Mouse (Mus musculus): ENCODE results near the gene Asic2. TPM values are rescaled to one million over a fixed set of nuclear protein-coding genes. Genes with fewer than 3 reads are reported as not detected.

Asic2 gene
- polyA plus RNA-seq, 1 experiment from 2014 or later: 16.2 TPM

DNA sequence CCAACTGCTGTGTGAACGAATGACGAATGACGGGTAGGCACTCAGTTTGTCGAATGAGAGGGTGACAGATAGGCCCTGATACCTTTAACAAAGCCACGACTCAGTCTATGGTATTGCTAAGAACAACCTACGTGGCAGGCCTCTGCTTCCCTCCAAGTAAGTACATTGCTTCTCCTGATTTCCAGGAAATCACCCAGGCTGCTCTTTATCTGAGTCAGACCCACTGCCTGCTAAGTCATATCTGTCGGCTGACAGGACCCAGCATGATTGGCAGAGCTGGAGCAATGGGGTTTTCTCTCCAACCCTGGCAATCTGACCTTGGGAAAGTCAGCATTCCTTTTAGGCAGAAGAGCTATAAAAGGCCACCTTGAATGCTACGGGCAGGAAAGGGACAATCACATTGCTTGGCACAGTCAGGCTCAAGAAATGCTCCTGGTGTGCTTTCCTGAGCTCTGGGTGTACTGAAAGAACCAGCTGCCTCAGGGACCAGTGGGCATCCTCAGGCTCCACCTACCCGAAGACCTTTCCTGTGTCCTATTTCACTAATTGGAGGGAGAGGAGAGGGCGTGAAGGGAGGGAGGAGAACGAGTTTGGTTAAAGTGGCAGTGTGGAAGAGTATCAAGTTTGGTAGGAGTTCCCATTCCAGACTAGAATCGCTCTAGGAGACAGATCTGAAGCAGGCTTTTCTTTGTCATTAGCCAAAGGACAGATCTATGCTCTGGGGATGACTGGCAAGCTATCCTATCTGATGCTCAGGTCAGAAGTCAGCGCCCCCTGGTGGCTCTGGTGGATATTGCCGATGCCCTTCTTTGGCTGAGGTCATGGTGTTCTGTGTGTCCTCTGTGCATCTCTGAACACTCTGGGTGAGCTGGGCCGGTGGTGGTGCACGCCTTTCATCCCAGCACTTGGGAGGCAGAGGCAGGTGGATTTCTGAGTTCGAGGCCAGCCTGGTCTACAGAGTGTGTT is 1095.5 kb downstream of the Asic2 start:
- no peaks in the 10 kb centered on the region for H3K27me3 ChIP-seq (ENCODE audit: control insufficient read depth, insufficient read depth, low read depth, low read length)
- H3K4me3 ChIP-seq (ENCODE audit: low read depth, low read length): no peak overlapping the region
- H3K4me1 ChIP-seq (ENCODE audit: control insufficient read depth, insufficient read depth, low read length): no peaks in the 10 kb centered on the region
- no peak overlapping the region for H3K9ac ChIP-seq (ENCODE audit: low read depth, low read length)
- no peak for ATAC-seq
- H3K27ac ChIP-seq (ENCODE audit: low read length): no peak overlapping the region
- 72% methylated on average over 17 of the region's 17 CpGs for WGBS
- no peak overlapping the region for H3K4me2 ChIP-seq (ENCODE audit: low read length)
- no peaks in the 10 kb centered on the region for H3K36me3 ChIP-seq (ENCODE audit: control insufficient read depth, insufficient read depth, low read length)
- H3K9me3 ChIP-seq (replicated peaks; ENCODE audit: control insufficient read depth, low read length, poor library complexity, severe bottlenecking): no peaks in the 10 kb centered on the region

DNA sequence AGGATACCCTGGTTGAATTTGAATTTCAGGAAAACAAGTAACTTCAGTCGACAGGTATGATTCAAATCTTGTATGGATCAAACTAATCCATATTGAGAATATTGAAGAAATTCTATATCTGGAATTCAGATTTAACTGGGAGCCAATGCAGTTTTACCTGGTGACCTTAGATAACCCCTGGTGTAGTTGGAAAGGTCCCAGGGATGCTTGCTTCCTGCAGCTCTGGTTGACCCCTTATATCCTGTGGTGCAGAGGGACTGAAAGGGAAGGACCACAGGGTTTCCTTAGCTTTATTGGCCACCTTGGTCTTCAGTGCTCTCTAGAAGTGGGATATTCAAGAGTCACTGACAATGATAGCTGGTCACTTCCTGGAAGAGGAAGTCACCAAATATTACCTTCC is 1100.2 kb downstream of the Asic2 start:
- H3K36me3 ChIP-seq (ENCODE audit: control insufficient read depth, insufficient read depth, low read length): no peaks in the 10 kb centered on the region
- WGBS: 84% methylated on average over 1 of the region's 1 CpGs
- H3K4me1 ChIP-seq (ENCODE audit: control insufficient read depth, insufficient read depth, low read length): no peaks in the 10 kb centered on the region
- ATAC-seq: no peak
- no peaks in the 10 kb centered on the region for H3K27me3 ChIP-seq (ENCODE audit: control insufficient read depth, insufficient read depth, low read depth, low read length)
- H3K4me3 ChIP-seq (ENCODE audit: low read depth, low read length): no peak overlapping the region
- no peak overlapping the region for H3K9ac ChIP-seq (ENCODE audit: low read depth, low read length)
- no peaks in the 10 kb centered on the region for H3K9me3 ChIP-seq (replicated peaks; ENCODE audit: control insufficient read depth, low read length, poor library complexity, severe bottlenecking)
- no peak overlapping the region for H3K4me2 ChIP-seq (ENCODE audit: low read length)
- no peak overlapping the region for H3K27ac ChIP-seq (ENCODE audit: low read length)

DNA sequence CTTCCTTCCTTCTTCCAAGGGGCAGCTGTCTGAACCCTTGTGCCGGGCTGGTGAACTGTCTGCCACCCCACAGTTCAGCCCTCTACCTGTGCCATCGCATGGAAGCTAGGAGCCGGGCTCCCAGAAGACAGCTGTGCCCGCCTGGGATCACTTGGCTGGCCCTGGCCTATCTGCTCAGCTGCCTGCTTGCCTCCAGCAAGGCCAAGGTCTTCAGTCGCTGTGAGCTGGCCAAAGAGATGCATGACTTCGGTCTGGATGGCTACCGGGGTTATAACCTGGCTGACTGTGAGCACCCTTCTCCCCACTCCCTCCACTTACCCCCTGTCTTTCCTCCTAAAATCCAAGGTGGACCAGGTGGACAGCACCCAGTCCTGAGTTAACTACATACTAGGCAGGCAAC is 1105.3 kb downstream of the Asic2 start:
- Histone ChIP-seq H3K9me3 (replicated peaks; ENCODE audit: control insufficient read depth, low read length, poor library complexity, severe bottlenecking) (no peaks in the 10 kb centered on the region), H3K4me3 (ENCODE audit: low read depth, low read length) (no peak overlapping the region), H3K27me3 (ENCODE audit: control insufficient read depth, insufficient read depth, low read depth, low read length) (no peaks in the 10 kb centered on the region), H3K4me1 (ENCODE audit: control insufficient read depth, insufficient read depth, low read length) (no peaks in the 10 kb centered on the region), H3K27ac (ENCODE audit: low read length) (no peak overlapping the region), H3K9ac (ENCODE audit: low read depth, low read length) (no peak overlapping the region), H3K36me3 (ENCODE audit: control insufficient read depth, insufficient read depth, low read length) (no peaks in the 10 kb centered on the region), H3K4me2 (ENCODE audit: low read length) (no peak overlapping the region)
- WGBS: 96% methylated on average over 7 of the region's 7 CpGs
- ATAC-seq: no peak

DNA sequence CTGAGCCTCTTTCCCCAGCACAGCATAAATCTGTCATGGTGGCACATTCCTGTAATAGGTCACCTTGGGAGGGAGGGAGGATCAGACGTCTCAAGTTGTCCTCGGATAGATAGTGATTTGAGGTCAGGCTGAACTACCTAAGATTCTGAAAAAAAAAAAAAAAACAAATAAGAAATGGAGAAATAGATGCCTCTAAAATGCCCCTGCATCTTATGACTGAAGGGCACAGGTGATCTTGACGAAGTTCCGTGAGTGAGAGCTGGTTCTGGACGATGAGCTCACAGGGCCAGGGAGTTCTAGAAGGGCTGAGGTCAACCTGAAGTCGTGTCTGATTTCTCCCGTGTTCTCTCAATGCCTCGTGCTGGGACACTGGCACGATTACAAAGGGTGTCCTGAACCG is 1110.2 kb downstream of the Asic2 start, which contains the start of gene Spaca3:
Gene Spaca3, plus strand, starts transcription at position 301 of the 400 bp plus-strand sequence.
- Histone ChIP-seq H3K27ac (ENCODE audit: low read length) (no peak within 1 kb of the TSS), H3K4me2 (ENCODE audit: low read length) (no peak within 1 kb of the TSS), H3K9me3 (replicated peaks; ENCODE audit: control insufficient read depth, low read length, poor library complexity, severe bottlenecking) (no peaks in the 10 kb centered on the region), H3K4me3 (ENCODE audit: low read depth, low read length) (no peak within 1 kb of the TSS), H3K9ac (ENCODE audit: low read depth, low read length) (no peak within 1 kb of the TSS), H3K36me3 (ENCODE audit: control insufficient read depth, insufficient read depth, low read length) (no peaks in the 10 kb centered on the region), H3K4me1 (ENCODE audit: control insufficient read depth, insufficient read depth, low read length) (peaks cover 6% of the 10 kb centered on the region), H3K27me3 (ENCODE audit: control insufficient read depth, insufficient read depth, low read depth, low read length) (no peaks in the 10 kb centered on the region)
- ATAC-seq: no peak
- WGBS: 71% methylated on average over 10 of the region's 10 CpGs

- H3K4me3 ChIP-seq (ENCODE audit: low read depth, low read length): no peak overlapping the region
- no peaks in the 10 kb centered on the region for H3K36me3 ChIP-seq (ENCODE audit: control insufficient read depth, insufficient read depth, low read length)
- H3K27me3 ChIP-seq (ENCODE audit: control insufficient read depth, insufficient read depth, low read depth, low read length): no peaks in the 10 kb centered on the region
- H3K27ac ChIP-seq (ENCODE audit: low read length): no peak overlapping the region
- 66% methylated on average over 2 of the region's 2 CpGs for WGBS
- no peaks in the 10 kb centered on the region for H3K9me3 ChIP-seq (replicated peaks; ENCODE audit: control insufficient read depth, low read length, poor library complexity, severe bottlenecking)
- H3K4me2 ChIP-seq (ENCODE audit: low read length): no peak overlapping the region
- H3K4me1 ChIP-seq (ENCODE audit: control insufficient read depth, insufficient read depth, low read length): peaks cover 11% of the 10 kb centered on the region
- no peak for ATAC-seq
- H3K9ac ChIP-seq (ENCODE audit: low read depth, low read length): no peak overlapping the region
Observed at GRCm38 (mm10) chr11:80856827-80857226, 1111.4 kb downstream of the Asic2 start.

DNA sequence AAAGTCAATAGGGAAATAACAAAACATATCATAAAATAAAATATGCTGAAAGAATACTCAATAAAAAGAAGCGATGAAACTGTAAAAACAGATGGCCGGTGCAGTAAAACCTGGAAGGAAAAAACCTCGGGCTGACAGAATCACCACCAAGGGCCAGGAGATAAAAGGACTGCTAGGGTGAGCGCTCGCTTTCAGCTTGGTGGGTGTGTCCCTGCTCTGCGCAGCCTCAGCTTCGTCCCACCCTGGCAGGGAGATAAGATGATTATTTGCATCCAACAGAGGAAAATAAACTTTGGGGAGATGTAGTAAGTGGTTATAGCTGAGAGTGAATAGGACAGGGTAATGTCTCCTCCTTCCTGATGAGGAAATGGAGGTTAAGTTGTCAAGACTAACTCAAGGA is 1113.3 kb downstream of the Asic2 start:
- Histone ChIP-seq H3K4me3 (ENCODE audit: low read depth, low read length) (no peak overlapping the region), H3K4me2 (ENCODE audit: low read length) (no peak overlapping the region), H3K4me1 (ENCODE audit: control insufficient read depth, insufficient read depth, low read length) (peaks cover 11% of the 10 kb centered on the region), H3K9ac (ENCODE audit: low read depth, low read length) (no peak overlapping the region), H3K9me3 (replicated peaks; ENCODE audit: control insufficient read depth, low read length, poor library complexity, severe bottlenecking) (no peaks in the 10 kb centered on the region), H3K27me3 (ENCODE audit: control insufficient read depth, insufficient read depth, low read depth, low read length) (no peaks in the 10 kb centered on the region), H3K27ac (ENCODE audit: low read length) (no peak overlapping the region), H3K36me3 (ENCODE audit: control insufficient read depth, insufficient read depth, low read length) (no peaks in the 10 kb centered on the region)
- no peak for ATAC-seq
- 63% methylated on average over 7 of the region's 7 CpGs for WGBS

GRCm38 (mm10) chr11:80854430-80854829 is 1113.8 kb downstream of the Asic2 start:
- Histone ChIP-seq H3K4me1 (ENCODE audit: control insufficient read depth, insufficient read depth, low read length) (peaks cover 11% of the 10 kb centered on the region), H3K4me2 (ENCODE audit: low read length) (no peak overlapping the region), H3K36me3 (ENCODE audit: control insufficient read depth, insufficient read depth, low read length) (no peaks in the 10 kb centered on the region), H3K27ac (ENCODE audit: low read length) (no peak overlapping the region), H3K9me3 (replicated peaks; ENCODE audit: control insufficient read depth, low read length, poor library complexity, severe bottlenecking) (no peaks in the 10 kb centered on the region), H3K9ac (ENCODE audit: low read depth, low read length) (no peak overlapping the region), H3K4me3 (ENCODE audit: low read depth, low read length) (no peak overlapping the region), H3K27me3 (ENCODE audit: control insufficient read depth, insufficient read depth, low read depth, low read length) (no peaks in the 10 kb centered on the region)
- WGBS: 92% methylated on average over 11 of the region's 11 CpGs
- ATAC-seq: no peak

DNA sequence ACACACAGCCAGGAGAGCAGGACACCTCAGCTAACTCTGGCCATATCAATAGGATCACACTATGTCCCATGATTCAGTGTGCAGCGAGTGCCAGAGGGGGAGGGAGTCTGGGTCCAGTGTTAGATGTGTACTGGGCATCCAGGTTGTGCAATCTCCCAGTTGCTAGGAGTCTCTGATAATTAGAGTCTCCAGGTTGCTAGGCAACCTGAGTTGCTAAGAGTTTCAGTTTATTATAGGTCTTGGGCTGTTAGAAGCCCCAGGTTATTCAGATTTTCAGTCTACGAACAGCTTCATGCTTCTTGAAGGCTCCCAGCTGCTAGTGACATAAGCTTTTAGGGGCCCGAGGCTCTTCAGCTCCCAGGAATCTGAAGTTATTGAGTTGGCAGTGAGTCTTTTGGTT is 1115.2 kb downstream of the Asic2 start:
- Histone ChIP-seq H3K4me1 (ENCODE audit: control insufficient read depth, insufficient read depth, low read length) (peaks cover 11% of the 10 kb centered on the region), H3K27me3 (ENCODE audit: control insufficient read depth, insufficient read depth, low read depth, low read length) (no peaks in the 10 kb centered on the region), H3K4me3 (ENCODE audit: low read depth, low read length) (no peak overlapping the region), H3K36me3 (ENCODE audit: control insufficient read depth, insufficient read depth, low read length) (no peaks in the 10 kb centered on the region), H3K27ac (ENCODE audit: low read length) (0 out of 2 replicates have a peak overlapping the region, but pooled peaks have one; percentile 10), H3K4me2 (ENCODE audit: low read length) (0 out of 2 replicates have a peak overlapping the region, but pooled peaks have one; percentile 1), H3K9ac (ENCODE audit: low read depth, low read length) (no peak overlapping the region), H3K9me3 (replicated peaks; ENCODE audit: control insufficient read depth, low read length, poor library complexity, severe bottlenecking) (no peaks in the 10 kb centered on the region)
- WGBS: 41% methylated on average over 3 of the region's 3 CpGs
- ATAC-seq: peak; percentile 45; the same call in 1 of the 2 replicates

DNA sequence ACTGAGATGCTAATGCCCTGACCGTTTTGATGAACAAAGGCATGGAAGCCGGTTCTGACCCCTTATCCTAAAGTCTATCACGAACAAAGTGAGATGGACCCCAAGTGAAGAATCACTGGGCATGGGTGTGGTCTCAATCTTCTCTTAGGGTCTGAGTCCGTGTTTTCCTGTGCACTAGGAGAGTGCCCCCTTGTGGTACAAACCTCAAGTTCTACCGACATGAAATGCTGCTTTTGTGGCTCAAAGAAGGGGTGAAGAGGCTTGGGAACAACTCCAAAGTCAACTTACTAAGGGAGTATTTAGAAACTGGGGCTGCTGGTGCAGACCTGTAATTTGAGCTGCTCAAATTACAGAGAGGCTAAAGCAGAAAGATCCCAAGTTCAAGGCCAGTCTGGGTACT is 1116.4 kb downstream of the Asic2 start:
- 45% methylated on average over 5 of the region's 5 CpGs for WGBS
- no peaks in the 10 kb centered on the region for H3K36me3 ChIP-seq (ENCODE audit: control insufficient read depth, insufficient read depth, low read length)
- H3K27ac ChIP-seq (ENCODE audit: low read length): no peak overlapping the region
- no peak overlapping the region for H3K4me2 ChIP-seq (ENCODE audit: low read length)
- no peaks in the 10 kb centered on the region for H3K27me3 ChIP-seq (ENCODE audit: control insufficient read depth, insufficient read depth, low read depth, low read length)
- no peaks in the 10 kb centered on the region for H3K9me3 ChIP-seq (replicated peaks; ENCODE audit: control insufficient read depth, low read length, poor library complexity, severe bottlenecking)
- ATAC-seq: no peak
- H3K4me3 ChIP-seq (ENCODE audit: low read depth, low read length): no peak overlapping the region
- peaks cover 11% of the 10 kb centered on the region for H3K4me1 ChIP-seq (ENCODE audit: control insufficient read depth, insufficient read depth, low read length)
- H3K9ac ChIP-seq (ENCODE audit: low read depth, low read length): no peak overlapping the region
